Mouse (Mus musculus) urinary bladder, postnatal 4 days (tissue): ENCODE measurements around the gene Casp14.

Experiments
- DNase-seq, 2 experiments: peaks; one replicate each; pipeline ENCODE4 v3.0.0; 2021 to 2022; ENCODE audit warnings: low spot score in 2 of 2

Casp14 gene

GRCm38 (mm10) chr10:78718056-78718455, at the start of gene Casp14:
TSS of gene Casp14 (minus strand) at chr10:78718294.
- no peak for DNase-seq

GRCm38 (mm10) chr10:78765570-78765969, 47.5 kb upstream of the Casp14 start:
- DNase-seq: no peak

- peak; percentile 44 to 80 for DNase-seq
Observed at GRCm38 (mm10) chr10:78756021-78756420, 37.9 kb upstream of the Casp14 start.

GRCm38 (mm10) chr10:78752452-78753191, 34.5 kb upstream of the Casp14 start, which contains the start of gene Ccdc105:
TSS of gene Ccdc105 (minus strand) at chr10:78753065.
- DNase-seq: peak; percentile 65 to 76

GRCm38 (mm10) chr10:78748946-78749345, 30.9 kb upstream of the Casp14 start:
- DNase-seq: no peak

GRCm38 (mm10) chr10:78748161-78748560, 30.1 kb upstream of the Casp14 start:
- DNase-seq: no peak

GRCm38 (mm10) chr10:78747035-78747721, 29.1 kb upstream of the Casp14 start:
- DNase-seq: peak in 1 of 2 experiments; percentile 59

GRCm38 (mm10) chr10:78745453-78746232, 27.5 kb upstream of the Casp14 start:
- no peak for DNase-seq

GRCm38 (mm10) chr10:78743721-78744120, 25.6 kb upstream of the Casp14 start:
- no peak for DNase-seq

- DNase-seq: no peak
Observed at GRCm38 (mm10) chr10:78739821-78740220, 21.7 kb upstream of the Casp14 start.

GRCm38 (mm10) chr10:78727876-78728275, 9.8 kb upstream of the Casp14 start:
- no peak for DNase-seq

GRCm38 (mm10) chr10:78727035-78727434, 8.9 kb upstream of the Casp14 start:
- DNase-seq: no peak

- DNase-seq: no peak
Observed at GRCm38 (mm10) chr10:78723416-78723815, 5.3 kb upstream of the Casp14 start.

GRCm38 (mm10) chr10:78722654-78723053, 4.6 kb upstream of the Casp14 start:
- no peak for DNase-seq

- no peak for DNase-seq
Observed at GRCm38 (mm10) chr10:78722036-78722435, 3.9 kb upstream of the Casp14 start.

- DNase-seq: no peak
Observed at GRCm38 (mm10) chr10:78716231-78716630, 1.9 kb downstream of the Casp14 start.

GRCm38 (mm10) chr10:78715156-78715555, 2.9 kb downstream of the Casp14 start:
- DNase-seq: no peak

GRCm38 (mm10) chr10:78714129-78714528, 4.0 kb downstream of the Casp14 start:
- no peak for DNase-seq

GRCm38 (mm10) chr10:78710706-78711105, 7.4 kb downstream of the Casp14 start:
- DNase-seq: no peak

- no peak for DNase-seq
Observed at GRCm38 (mm10) chr10:78700881-78701280, 17.2 kb downstream of the Casp14 start.

GRCm38 (mm10) chr10:78689973-78690372, 28.1 kb downstream of the Casp14 start:
- no peak for DNase-seq

GRCm38 (mm10) chr10:78686995-78687577, 31.0 kb downstream of the Casp14 start:
- DNase-seq: no peak
